Mouse (Mus musculus) spleen, adult 2 months (tissue): ENCODE measurements at regions not wholly inside any gene's neighbourhood (a gene's known extent, or its start where the extent isn't known, plus 50 kb on each side); places are given as distances from the start of the nearest gene placed in this dataset.

Experiments
- DNase-seq, 2 experiments: peaks; one replicate each; pipeline versions ENCODE4 v3.0.0 to v3.0.0-alpha.2; 2012 to 2021; ENCODE audit warnings: low spot score in 2 of 2, low read depth in 1 of 2
- H3K27ac ChIP-seq: fragments of 200-500 bp; 2 replicates; pipeline ENCODE4 v1.5.1; 2012; ENCODE audit warnings: low read length, inconsistent platforms; ENCODE audit not compliant: insufficient read depth
- H3K27me3 ChIP-seq: fragments of 200-500 bp; 2 replicates; pipeline ENCODE4 v1.6.1; 2012; ENCODE audit warnings: mild to moderate bottlenecking, moderate library complexity, low read length, inconsistent platforms; ENCODE audit not compliant: control insufficient read depth, insufficient read depth
- H3K36me3 ChIP-seq: fragments of 200-500 bp; 2 replicates; pipeline ENCODE4 v1.6.1; 2012; ENCODE audit warnings: mild to moderate bottlenecking, low read length, inconsistent platforms; ENCODE audit not compliant: control insufficient read depth, insufficient read depth
- H3K4me1 ChIP-seq: fragments of 200-500 bp; 2 replicates; pipeline ENCODE4 v1.6.1; 2011; ENCODE audit warnings: inconsistent platforms; ENCODE audit not compliant: control insufficient read depth, insufficient read depth, insufficient read length
- H3K4me3 ChIP-seq: fragments of 200-500 bp; 2 replicates; pipeline ENCODE4 v1.5.1; 2011; ENCODE audit warnings: mild to moderate bottlenecking, inconsistent platforms; ENCODE audit not compliant: insufficient read depth, insufficient read length; ENCODE audit errors: extremely low read depth
- CTCF ChIP-seq: fragments of 200-500 bp; IDR thresholded peaks from 2 replicates; pipeline ENCODE4 v1.5.1; 2011; ENCODE audit warnings: mild to moderate bottlenecking, inconsistent platforms; ENCODE audit not compliant: insufficient read depth, insufficient read length, insufficient replicate concordance; ENCODE audit errors: extremely low read depth
- POLR2A ChIP-seq: fragments of 200-500 bp; IDR thresholded peaks from 2 replicates; pipeline ENCODE4 v1.6.1; 2011; ENCODE audit warnings: low read depth, low read length, inconsistent platforms
- WGBS: fragments of 180-500 bp; shearing (Covaris S2); methylation state at CpG from one replicate; pipeline ENCODE4 v1.1.7; 2018; 5-methylcytosine and 5-hydroxymethylcytosine counted together

DNA sequence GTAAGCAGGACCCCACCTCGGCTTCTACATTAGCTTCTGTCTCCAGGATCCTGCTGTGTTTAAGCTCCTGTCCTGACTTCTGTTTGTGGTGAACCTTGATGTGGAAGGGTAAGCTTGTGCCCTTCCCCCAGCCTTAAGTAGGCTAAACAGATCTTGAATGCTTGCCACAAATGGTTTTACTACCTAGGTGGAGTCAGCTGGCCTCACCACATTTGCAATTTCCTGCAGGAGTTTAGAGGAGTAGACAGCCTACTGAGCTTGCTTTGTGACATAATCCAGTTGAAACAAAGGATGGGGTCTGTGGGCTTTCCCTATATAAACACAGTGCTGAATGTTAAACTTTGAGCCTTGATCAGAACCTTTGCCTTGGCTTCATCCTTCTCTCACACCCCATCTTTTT, 206.7 kb downstream of the Pten start:
- TF ChIP-seq CTCF = no peak
- TF ChIP-seq POLR2A = no peak
- no peak for DNase-seq
- 14% methylated on average over 1 of the region's 1 CpGs for WGBS
- H3K27ac ChIP-seq = no peak overlapping the region; the same call in 1 of the 2 replicates
- H3K36me3 ChIP-seq = no peaks in the 10 kb centered on the region
- no peaks in the 10 kb centered on the region for H3K27me3 ChIP-seq
- H3K4me3 ChIP-seq = no peak overlapping the region
- peaks cover 36% of the 10 kb centered on the region for H3K4me1 ChIP-seq

DNA sequence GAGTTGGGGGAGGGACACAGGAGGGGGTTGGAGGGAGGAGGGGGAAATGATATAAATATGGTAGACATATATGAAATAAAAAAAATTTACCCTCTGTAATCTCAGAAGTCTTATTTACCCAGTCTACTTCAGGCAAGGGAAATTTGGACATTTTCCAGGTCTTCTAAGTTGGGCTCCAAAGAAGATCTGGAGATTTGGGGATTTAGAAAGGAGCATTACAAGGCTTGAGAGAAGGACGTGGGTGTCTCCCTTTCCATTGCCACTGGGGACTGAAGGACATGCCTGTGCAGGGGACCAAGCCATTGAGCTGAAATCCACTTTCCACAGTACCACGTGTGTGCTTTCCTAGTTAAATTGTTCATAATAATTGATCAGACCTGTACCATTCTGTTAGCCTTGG, 208.2 kb downstream of the Pten start:
- H3K4me1 ChIP-seq = peaks cover 27% of the 10 kb centered on the region
- no peaks in the 10 kb centered on the region for H3K27me3 ChIP-seq
- no peak for TF ChIP-seq POLR2A
- no peak for TF ChIP-seq CTCF
- no peak for DNase-seq
- H3K4me3 ChIP-seq = no peak overlapping the region
- H3K27ac ChIP-seq = no peak overlapping the region
- no peaks in the 10 kb centered on the region for H3K36me3 ChIP-seq
- 88% methylated on average over 2 of the region's 2 CpGs for WGBS

DNA sequence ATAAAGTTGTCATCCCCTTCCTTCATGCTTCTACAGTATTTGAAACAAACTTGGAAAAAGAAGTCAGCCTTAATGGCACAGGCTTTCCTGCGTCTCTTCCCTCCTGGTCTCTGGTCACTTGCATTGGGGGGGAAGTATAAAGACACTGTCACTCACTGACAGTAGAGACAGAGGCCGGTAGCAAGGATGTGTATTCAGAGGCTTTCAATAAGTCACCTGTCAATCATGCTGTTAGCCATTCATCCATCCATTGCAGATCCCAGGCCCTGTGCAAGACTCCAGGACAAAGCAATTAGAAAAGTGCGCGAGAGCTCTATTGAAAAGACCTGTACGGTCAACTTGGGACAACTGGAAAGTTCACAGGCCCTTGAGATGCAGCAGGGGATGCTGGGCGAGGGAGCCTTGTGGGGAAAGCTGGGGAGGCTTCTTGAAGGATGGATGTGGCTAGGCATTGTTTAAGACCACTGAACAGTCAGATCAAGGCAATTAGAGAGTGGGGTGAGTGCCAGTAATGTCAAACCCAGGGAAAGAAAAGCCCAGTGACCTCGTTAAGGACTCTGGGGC, 212.0 kb downstream of the Pten start:
- no peak for DNase-seq
- Histone ChIP-seq H3K4me3 (no peak overlapping the region), H3K36me3 (no peaks in the 10 kb centered on the region), H3K4me1 (peaks cover 7% of the 10 kb centered on the region), H3K27me3 (no peaks in the 10 kb centered on the region), H3K27ac (no peak overlapping the region)
- TF ChIP-seq CTCF = no peak
- TF ChIP-seq POLR2A = no peak
- 89% methylated on average over 7 of the region's 7 CpGs for WGBS

GRCm38 (mm10) chr19:32972116-32972515, 214.8 kb downstream of the Pten start:
- Histone ChIP-seq H3K27me3 (no peaks in the 10 kb centered on the region), H3K36me3 (no peaks in the 10 kb centered on the region), H3K4me1 (no peaks in the 10 kb centered on the region), H3K27ac (no peak overlapping the region), H3K4me3 (no peak overlapping the region)
- TF ChIP-seq POLR2A (no peak), CTCF (no peak)
- DNase-seq = no peak
- 87% methylated on average over 6 of the region's 6 CpGs for whole genome bisulfite sequencing

GRCm38 (mm10) chr19:32973130-32973529, 215.8 kb downstream of the Pten start:
- no peaks in the 10 kb centered on the region for H3K4me1 ChIP-seq
- WGBS = 89% methylated on average over 3 of the region's 3 CpGs
- H3K27me3 ChIP-seq = no peaks in the 10 kb centered on the region
- no peaks in the 10 kb centered on the region for H3K36me3 ChIP-seq
- DNase-seq = no peak
- no peak overlapping the region for H3K4me3 ChIP-seq
- no peak overlapping the region for H3K27ac ChIP-seq
- TF ChIP-seq CTCF = no peak
- no peak for TF ChIP-seq POLR2A

- WGBS = 90% methylated on average over 4 of the region's 4 CpGs
- TF ChIP-seq POLR2A = no peak
- Histone ChIP-seq H3K4me1 (no peaks in the 10 kb centered on the region), H3K27ac (no peak overlapping the region), H3K36me3 (no peaks in the 10 kb centered on the region), H3K4me3 (no peak overlapping the region), H3K27me3 (no peaks in the 10 kb centered on the region)
- no peak for DNase-seq
Observed at GRCm38 (mm10) chr19:32974778-32975240, 217.5 kb downstream of the Pten start.

- H3K4me3 ChIP-seq = no peak overlapping the region
- H3K27ac ChIP-seq = no peak overlapping the region
- no peaks in the 10 kb centered on the region for H3K4me1 ChIP-seq
- TF ChIP-seq POLR2A (no peak), CTCF (no peak)
- no peak for DNase-seq
- 76% methylated on average over 5 of the region's 5 CpGs for WGBS
- no peaks in the 10 kb centered on the region for H3K36me3 ChIP-seq
- H3K27me3 ChIP-seq = no peaks in the 10 kb centered on the region
Observed at GRCm38 (mm10) chr19:32975303-32975702, 218.0 kb downstream of the Pten start.
